Mouse (Mus musculus): ENCODE results near the gene Gm19684.
"Not testable (repeated sequence)": the region's sequence is repeated elsewhere in the genome, so short reads cannot be mapped to it uniquely, and the experiment has no call there.

DNA sequence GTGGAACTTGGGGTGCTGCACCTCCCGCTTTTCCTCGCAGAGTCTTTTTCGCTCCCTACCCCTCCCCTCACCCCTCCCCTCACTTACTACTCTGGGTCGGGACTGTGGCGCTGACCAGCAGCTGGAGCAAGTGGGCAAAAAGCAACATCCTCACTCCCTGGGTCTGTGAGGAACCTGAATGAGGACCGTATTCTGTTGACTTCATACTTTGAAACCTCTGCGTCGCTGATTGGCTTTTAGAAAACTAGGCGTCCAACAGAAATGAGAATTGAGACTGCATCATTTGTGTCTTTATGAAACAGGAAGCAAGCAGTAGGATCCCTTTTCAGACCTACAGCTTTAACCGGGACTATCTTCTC is 10.0 kb upstream of the Gm19684 start:
- not testable (repeated sequence) for TF ChIP-seq EP300 (optimal IDR thresholded peaks at IDR 0.05); CTCF (IDR thresholded peaks at IDR 0.05; ENCODE audit: low read depth)
